Mouse (Mus musculus) bone marrow, adult 2 months (tissue): Measurements from ENCODE around the gene Morc4.

Source experiments
- CTCF ChIP-seq: fragments of 200-500 bp; IDR thresholded peaks from 2 replicates; pipeline ENCODE4 v1.5.1; 2011; ENCODE audit warnings: low read length, control low read depth; ENCODE audit not compliant: control insufficient read depth, insufficient read depth
- POLR2A ChIP-seq: fragments of 200-500 bp; IDR thresholded peaks from 2 replicates; pipeline ENCODE4 v1.6.1; 2011; ENCODE audit warnings: low read depth, mild to moderate bottlenecking, control low read depth, low read length, borderline replicate concordance; ENCODE audit not compliant: control insufficient read depth

- TF ChIP-seq CTCF (no peak), POLR2A (no peak)
Measured at GRCm38 (mm10) chrX:139814018-139814635, 57.4 kb downstream of the Morc4 start.
